Mouse (Mus musculus) liver (tissue): ENCODE data around the gene Gm4027.
"Not testable (repeated sequence)": the region's sequence is repeated elsewhere in the genome, so short reads cannot be mapped to it uniquely, and the experiment has no call there.

ENCODE experiments used
- DNase-seq: peaks from one replicate; pipeline ENCODE4 v3.0.0-alpha.2; 2020; ENCODE audit warnings: mixed read lengths

The Gm4027 gene

DNA sequence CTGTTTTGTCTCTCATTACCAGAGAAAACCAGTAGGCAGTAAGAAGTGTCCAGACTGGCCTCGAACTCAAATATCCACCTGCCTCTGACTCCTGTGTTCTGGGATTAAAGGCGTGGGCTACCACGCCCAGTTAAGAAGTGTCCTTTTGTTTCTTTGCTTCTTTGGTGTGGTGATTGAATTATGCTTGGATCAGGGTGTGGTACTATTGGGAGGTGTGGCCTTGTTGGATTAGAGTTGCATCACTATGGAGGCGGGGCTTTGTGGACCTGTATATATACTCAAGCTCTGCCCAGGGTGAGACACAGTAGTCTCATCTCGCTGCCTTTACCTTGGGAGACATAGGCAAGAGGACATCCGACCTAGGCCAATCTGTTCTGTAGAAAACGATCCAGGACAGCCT lies at the start of gene Gm4027:
TSS of gene Gm4027 (plus strand) at position 301 of the 400 bp plus-strand sequence.
- not testable (repeated sequence) for DNase-seq

DNA sequence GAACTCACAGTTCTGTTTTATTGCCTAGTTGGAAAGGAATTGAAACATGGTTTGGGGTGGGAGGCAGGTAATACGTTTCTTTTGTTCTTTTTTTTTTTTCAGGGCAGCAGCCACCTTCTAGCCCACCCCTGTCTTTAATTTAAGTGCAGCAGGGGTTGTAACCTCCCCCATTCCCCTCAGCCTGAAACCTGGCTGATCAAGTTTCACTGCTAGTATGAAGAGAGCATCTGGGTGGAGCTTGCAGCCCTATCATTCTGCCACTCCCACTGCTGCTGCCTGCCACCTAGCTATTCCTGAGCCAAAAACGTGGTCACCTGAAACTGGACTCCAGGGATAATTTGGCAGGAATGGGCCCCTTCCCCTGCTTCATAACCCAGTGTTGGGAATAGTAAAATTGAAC lies 17.3 kb upstream of the Gm4027 start:
- DNase-seq: not testable (repeated sequence)

DNA sequence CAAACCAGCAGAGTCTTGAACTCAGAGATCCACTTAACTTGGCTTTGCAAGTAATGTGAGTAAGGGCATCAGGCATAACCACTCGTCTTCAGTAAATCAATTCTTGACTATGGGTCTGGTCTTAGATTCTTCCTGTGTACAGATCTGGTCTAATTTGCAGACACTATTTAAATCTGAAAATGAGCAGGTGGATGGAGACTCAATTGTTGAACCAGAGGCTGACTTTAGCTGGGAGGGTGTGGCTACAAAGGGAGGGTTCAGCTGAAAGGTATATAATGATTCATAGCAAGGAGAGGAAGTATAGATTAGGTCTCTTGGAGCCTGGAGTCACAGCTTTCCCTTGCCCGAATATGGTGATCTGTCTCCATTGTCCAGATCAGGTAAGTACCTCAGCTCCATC lies 16.3 kb upstream of the Gm4027 start, which contains the start of gene Oog1:
TSS of gene Oog1 (plus strand) at position 301 of the 400 bp plus-strand sequence.
- not testable (repeated sequence) for DNase-seq

DNA sequence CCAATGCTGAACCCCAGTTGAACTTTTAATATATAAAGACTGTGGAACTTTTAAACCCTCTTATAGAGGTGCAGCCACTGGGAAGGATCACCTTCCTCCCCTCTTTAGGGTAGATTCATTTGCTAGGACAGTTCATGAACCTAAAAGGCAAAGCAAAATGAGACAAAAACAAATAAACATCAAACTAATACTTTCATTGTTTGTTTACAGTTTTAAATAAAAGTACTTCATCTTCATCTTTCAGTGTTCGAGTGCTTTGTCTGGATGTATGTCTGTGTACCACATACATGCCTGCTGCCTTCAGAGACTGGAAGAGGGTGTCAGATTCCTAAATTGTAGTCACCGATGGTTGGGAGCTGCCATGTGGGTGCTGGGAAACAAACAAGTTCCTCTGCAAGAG lies 25.9 kb downstream of the Gm4027 start, which contains the start of gene Gm16381:
TSS of gene Gm16381 (minus strand) at position 101 of the 400 bp plus-strand sequence.
- not testable (repeated sequence) for DNase-seq

DNA sequence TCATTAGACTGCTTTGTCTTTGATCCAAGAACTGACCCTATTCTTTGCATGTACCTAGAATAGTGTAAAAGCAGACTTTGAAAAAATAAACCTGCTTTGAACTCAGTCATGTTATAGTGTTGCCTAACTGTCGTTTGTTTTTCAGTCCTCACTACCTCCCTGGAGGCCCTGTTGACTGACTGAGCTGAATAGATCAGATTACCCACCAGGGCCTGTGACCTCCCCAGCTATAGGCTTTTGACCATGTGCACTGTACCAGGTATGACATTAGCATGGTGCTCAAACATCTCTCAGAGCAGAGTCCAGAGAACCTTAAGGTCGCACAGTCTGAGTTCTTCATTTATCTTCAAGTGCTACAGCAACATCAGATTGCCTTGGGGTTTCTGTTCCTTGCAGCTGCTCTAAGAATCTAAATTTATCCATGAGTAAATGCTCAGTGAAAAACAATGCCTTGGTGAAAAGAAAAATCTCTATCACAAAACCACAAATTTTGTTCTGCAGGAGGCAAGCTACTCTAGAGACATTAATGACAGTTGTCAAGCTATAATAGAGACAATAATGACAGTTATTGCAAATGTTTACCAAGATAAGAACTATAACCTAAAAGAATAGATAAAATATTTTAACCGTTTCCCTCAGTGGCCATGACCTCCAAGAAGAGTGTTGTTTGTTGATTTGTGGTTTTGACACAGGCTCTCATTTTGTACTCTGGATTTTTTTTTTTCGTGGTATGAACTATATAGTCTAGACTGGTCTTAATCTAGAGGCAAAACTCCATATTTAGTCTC lies 34.4 kb downstream of the Gm4027 start:
- not testable (repeated sequence) for DNase-seq
